Mouse (Mus musculus) 3134 (cell line): ENCODE measurements around the gene Srgap3.

Experiments
- DNase-seq: peaks from one replicate; pipeline ENCODE4 v3.0.0-alpha.2; 2011; ENCODE audit warnings: low spot score; ENCODE audit not compliant: insufficient read length; ENCODE audit errors: extremely low read depth

The Srgap3 gene

GRCm38 (mm10) chr6:112950205-112951110 lies 3.4 kb upstream of the Srgap3 start:
- DNase-seq, result peak; percentile 19

DNA sequence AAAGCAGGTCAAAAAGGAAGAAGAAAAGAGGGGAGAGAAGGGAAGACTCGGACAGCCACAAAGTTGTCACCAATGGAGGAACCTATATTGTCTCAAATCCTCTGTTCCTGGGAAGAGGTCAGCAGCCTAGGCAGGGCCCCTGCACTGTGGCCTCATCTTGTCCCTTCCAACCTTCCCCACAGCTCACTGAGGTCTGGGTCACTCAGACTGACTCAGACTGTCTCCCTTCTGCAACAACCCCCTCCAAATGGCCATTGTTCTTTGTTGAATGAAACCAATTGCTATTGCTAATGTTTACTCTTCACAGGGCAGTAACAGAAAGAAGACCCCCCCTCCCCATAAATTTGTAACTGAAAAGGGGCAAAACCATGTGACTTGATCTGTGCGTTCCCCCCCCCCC lies 2.2 kb upstream of the Srgap3 start:
- no peak for DNase-seq

GRCm38 (mm10) chr6:112948416-112948815 lies 1.4 kb upstream of the Srgap3 start:
- peak; percentile 65 for DNase-seq

- peak; percentile 54 for DNase-seq
Measured at GRCm38 (mm10) chr6:112946021-112946811, 850 bp downstream of the Srgap3 start.

DNA sequence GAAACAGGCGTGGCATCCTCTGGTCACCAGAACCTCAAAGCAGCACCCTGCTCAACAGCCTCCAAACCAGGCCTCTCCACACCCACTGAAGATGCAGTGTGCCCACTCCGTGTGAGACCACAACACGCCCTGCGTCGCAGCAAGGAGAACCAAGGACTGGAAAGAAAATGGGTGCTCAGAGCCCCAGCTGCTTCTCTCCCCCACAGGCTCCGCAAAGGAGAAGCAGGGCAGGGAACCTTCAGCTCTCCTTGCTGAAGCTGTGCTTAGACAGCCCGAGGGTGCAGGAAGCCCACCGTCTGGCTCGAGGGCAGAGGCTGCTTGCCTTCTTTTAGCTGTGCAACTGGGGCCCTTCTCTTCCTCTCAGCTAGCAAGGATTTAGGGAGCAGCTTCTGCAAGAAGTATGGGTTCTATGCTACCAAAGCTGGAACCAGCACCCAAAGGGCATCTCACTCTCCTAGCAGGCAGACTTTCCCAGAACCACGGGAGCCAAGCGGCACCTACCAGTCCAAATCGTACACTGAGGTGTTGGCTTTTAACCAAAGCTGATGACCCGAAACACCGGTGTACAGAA lies 1.8 kb downstream of the Srgap3 start:
- peak; percentile 69 for DNase-seq

DNA sequence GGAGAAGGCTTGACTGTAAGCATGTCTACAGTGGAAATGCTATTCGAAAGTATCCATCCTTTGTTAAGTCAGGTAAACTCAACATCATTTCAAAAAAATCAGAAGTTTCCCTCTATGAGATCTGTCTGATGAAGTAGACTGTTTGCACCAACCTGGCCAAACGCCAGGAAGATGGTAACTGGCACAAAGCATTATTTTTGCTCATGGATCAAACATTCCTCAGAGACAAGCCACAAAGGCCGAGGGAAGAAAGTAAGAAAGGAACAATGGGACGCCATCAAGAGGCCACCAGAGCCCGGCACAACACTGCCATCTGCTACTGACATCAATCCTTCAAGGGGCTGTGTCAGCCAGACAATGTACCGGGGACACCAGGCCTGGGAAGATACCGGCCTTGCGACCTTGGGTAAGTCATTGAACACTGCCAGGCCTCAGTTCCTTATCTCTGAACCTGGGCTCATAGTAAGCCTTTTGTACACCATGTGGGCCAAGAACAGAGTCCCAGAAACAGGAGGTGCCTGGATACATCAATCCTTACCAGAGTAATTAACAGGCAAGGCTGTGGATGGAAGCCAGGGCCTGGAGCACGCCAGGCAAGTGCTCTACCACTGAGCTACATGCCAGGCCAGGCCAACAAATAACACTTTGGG lies 3.3 kb downstream of the Srgap3 start:
- no peak for DNase-seq

DNA sequence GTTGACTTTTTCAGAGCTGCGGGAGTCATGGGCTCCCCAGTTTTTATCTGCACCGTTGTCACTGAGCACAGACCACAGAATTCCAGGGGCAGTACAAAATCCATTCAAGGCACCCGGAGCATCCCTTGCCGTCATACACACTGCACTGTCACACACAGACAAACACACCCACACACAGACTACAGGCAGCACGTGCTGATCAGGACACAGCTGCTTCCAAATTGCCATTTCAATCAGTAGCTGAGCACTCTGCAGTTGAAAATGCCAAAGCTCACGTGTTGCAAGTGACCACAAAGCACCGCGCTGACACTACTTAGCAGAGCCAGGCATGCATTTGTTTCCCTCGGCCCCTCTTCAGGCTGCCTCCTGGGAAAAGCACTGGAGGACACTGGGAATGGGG lies 7.8 kb downstream of the Srgap3 start:
- DNase-seq, result no peak

GRCm38 (mm10) chr6:112937791-112938190 lies 9.3 kb downstream of the Srgap3 start:
- no peak for DNase-seq

- no peak for DNase-seq
Measured at GRCm38 (mm10) chr6:112934501-112934900, 12.6 kb downstream of the Srgap3 start.

DNA sequence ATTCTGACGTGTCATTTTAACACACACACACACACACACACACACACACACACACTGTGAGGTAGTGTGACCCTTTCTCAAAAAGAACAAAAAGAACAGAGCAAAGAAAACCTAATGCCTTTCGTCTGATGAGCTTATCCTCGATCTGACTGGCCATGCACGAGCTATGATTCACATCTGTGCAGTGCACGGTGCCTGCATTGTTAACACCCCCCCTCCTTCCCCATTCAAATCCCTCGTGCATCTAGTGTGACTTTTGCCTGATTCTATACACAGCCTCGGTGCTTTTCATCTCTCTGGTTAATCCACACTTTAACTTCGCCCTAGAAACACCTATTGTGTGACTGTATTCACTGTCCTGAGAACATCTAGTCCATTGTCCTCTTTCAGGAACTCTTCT lies 14.5 kb downstream of the Srgap3 start:
- DNase-seq, result no peak

DNA sequence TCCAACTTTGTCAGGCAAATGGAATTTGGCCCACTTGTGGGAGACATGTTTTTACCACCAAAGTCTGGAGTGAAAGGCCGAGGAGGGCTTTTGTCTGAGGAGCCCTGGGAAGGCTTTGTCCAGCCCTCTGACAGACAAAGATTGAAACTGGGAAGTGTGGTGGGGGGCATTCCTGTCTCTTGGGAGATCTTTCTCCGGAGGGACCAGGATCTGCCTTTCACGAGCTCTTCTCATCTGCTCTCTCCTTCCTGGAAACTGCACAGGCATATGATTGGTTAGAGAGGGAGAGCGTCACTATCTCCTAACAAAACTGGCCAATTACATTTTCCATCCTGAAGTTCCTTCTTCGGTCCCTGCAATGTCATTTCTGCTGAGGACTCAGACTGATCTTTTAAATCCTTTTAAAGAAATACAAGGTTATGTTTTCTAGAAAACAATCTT lies 17.0 kb downstream of the Srgap3 start:
- DNase-seq, result no peak

- no peak for DNase-seq
Measured at GRCm38 (mm10) chr6:112929291-112929984, 17.6 kb downstream of the Srgap3 start.

DNA sequence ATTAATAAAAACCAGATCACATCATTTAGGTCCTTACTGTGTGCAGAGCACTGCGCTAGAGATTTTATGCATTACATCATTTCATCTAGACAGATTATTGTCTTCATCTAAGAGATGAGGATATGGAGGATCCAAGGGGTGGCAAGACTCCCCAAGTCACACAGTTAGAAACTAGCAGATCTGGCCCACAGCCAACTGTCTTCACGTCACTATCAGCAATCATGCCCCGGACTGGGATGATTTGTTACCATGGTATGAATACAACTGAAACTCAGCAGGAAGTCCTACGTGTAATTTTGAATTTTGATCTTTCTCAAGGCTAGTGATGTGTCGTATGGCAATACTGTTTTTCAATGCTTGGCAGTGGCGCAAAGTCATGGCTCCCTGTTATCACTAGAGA lies 18.2 kb downstream of the Srgap3 start:
- no peak for DNase-seq

GRCm38 (mm10) chr6:112927341-112927740 lies 19.7 kb downstream of the Srgap3 start:
- no peak for DNase-seq

GRCm38 (mm10) chr6:112926011-112926410 lies 21.1 kb downstream of the Srgap3 start:
- peak; percentile 14 for DNase-seq

GRCm38 (mm10) chr6:112925234-112925975 lies 21.7 kb downstream of the Srgap3 start:
- DNase-seq, result peak; percentile 70

- DNase-seq, result peak; percentile 76
Measured at GRCm38 (mm10) chr6:112924606-112925141, 22.4 kb downstream of the Srgap3 start.

DNA sequence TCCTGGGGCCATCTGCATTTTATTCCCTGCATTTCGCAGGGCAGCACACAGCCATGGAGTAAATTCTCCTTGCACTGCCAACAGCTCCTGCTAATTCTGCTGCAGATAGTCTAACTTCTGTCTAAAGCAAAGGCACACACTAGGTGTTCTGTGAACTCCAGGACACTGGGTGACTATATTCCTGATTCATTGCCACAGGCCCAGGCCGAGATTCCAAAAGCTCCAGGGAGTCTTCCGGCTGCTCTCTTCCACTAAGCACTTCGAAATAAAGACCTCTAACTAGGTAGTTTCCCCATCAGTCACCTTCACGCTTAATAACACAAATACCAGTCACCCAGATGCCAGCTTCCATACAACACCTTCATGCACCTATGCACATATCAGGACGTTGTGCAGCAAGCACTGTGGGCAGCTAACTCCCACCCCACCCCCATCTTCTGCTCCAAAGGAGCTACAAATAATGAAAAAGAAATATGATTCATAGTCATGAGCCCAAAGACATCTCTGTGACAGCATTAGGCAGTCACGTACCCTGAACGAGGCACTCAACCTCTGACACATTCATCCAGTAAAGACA lies 26.4 kb downstream of the Srgap3 start:
- peak; percentile 35 for DNase-seq

DNA sequence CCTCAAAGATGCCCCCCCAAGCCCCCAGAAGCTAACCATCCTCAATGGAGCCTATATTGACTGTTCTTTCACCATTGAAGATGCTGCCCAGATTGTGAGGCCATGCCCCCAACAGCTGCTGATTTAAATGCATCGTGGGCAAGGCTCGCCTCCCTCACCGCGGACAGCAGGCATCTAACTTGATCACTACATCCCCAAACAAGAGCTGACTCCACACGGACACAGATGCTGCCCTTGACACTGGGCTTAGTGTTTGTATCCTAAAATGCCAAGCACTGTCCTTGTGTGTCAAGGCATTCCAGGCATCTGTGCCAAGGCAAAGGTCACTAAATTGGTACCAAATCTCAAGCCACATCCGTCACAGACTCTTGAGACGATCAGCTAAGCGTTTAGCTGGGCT lies 29.3 kb downstream of the Srgap3 start:
- DNase-seq, result no peak
